Mouse (Mus musculus) E14TG2a.4 (cell line): ENCODE results near the gene L3hypdh.

Experiments used
- CTCF ChIP-seq: conservative IDR thresholded peaks from 2 replicates; pipeline ENCODE4 v1.5.1; 2014; ENCODE audit warnings: low read length
- POU5F1 ChIP-seq: IDR thresholded peaks from 2 replicates; pipeline ENCODE4 v1.6.1; 2014; ENCODE audit warnings: low read length, borderline replicate concordance

- TF ChIP-seq CTCF (no peak), POU5F1 (no peak)
These were observed 1.1 kb upstream of the L3hypdh start for GRCm38 (mm10) chr12:72086166-72086825.
